Mouse (Mus musculus): Measurements from ENCODE around the gene Noc4l. TPM values are rescaled to one million over a fixed set of nuclear protein-coding genes. Genes with fewer than 3 reads are reported as not detected.
A peak's percentile ranks its signal among the peaks of the same experiment; 100 is the strongest.

The Noc4l gene
- polyA plus RNA-seq, 1 experiment from 2014 or later = 60.9 TPM

GRCm38 (mm10) chr5:110635951-110636707 lies 17.1 kb downstream of the Noc4l start:
- ATAC-seq (ENCODE audit: insufficient number of reproducible peaks, insufficient read depth, low FRiP score, low TSS enrichment) = no peak
- no peak overlapping the region for H3K27ac ChIP-seq
- no peak overlapping the region for H3K4me2 ChIP-seq (replicated peaks)
- H3K27me3 ChIP-seq = no peaks in the 10 kb centered on the region
- H3K36me3 ChIP-seq = no peaks in the 10 kb centered on the region
- 44% methylated on average over 6 of the region's 6 CpGs for WGBS
- H3K9me3 ChIP-seq = no peaks in the 10 kb centered on the region
- H3K4me3 ChIP-seq = no peak overlapping the region
- H3K4me1 ChIP-seq = no peaks in the 10 kb centered on the region
- no peak overlapping the region for H3K9ac ChIP-seq

DNA sequence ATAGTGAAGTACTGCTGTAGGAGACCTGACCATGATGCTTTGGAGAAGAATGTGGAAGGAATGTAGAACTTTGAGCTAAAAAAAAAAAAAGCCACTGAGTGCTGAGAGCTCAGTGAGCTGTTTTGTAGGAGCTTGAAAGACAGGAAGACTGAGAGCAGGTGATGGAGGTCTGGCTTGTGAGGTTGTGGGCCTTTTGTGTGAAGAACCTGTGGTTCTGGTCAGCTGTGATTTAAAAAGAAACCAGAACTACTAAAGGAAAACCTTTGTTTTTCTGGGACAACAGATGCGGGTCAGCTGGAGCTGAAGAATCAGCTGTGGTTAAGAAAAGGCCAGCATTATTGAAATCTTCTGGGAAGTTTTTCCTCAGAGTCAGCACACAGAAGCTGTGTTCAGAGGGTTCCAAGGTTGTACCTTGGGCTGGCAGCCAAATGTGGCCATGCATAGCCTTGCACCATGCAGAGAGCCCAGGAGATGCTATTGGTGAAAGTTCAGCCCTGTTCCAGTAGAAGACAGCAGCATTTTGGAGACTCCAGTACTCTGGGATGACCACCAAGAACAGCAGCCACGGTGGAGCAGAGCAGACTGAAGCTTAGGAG lies 23.6 kb downstream of the Noc4l start:
- no peaks in the 10 kb centered on the region for H3K27me3 ChIP-seq
- no peak for ATAC-seq (ENCODE audit: insufficient number of reproducible peaks, insufficient read depth, low FRiP score, low TSS enrichment)
- no peak overlapping the region for H3K27ac ChIP-seq
- H3K9me3 ChIP-seq = no peaks in the 10 kb centered on the region
- H3K4me2 ChIP-seq (replicated peaks) = no peak overlapping the region
- peaks cover 5% of the 10 kb centered on the region; the same call in 1 of the 2 replicates for H3K4me1 ChIP-seq
- H3K4me3 ChIP-seq = no peak overlapping the region
- no peaks in the 10 kb centered on the region for H3K36me3 ChIP-seq
- WGBS = 83% methylated on average over 2 of the region's 2 CpGs
- no peak overlapping the region for H3K9ac ChIP-seq

DNA sequence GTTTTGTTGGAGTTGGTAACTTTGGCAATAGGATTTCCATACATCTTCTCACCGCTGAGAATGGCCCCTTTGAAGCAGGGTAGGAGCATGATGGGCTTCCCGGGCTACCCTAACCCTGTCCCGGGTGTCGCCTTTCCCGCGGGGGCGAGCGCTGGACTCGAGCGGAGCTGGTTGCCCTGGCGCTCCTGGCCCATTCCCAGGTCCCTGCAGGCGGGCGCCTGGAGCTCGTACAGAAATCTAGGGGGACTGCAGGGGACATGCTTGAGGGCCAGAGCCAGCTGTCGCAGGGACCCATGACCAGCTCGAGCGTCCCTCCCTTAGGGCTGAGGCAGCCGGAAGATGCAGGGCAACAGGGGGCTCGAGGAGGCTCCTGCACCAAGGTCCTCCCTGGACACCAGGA lies 25.1 kb downstream of the Noc4l start:
- ATAC-seq (ENCODE audit: insufficient number of reproducible peaks, insufficient read depth, low FRiP score, low TSS enrichment) = no peak

DNA sequence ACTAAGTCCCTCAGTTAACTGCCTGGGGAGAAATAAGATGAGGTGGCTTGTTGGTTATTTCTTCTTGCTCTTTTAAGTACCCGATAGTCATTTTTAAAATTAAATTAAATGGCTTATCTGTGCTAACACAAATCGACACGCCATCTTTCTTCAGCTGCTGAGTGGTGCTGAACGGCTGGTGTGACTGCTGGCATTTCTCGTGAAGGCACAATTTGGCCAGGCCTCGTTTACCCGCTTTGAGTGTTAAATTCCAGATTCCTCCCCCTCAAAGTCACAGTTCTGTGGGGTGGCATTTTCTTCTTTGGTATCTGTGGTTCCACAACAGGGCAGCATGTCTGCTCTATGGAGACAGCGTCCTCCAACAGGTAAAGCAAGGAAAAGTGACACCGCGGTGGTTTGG lies 25.9 kb downstream of the Noc4l start:
- Histone ChIP-seq H3K4me2 (replicated peaks) (no peak overlapping the region), H3K9me3 (no peaks in the 10 kb centered on the region), H3K4me1 (peaks cover 5% of the 10 kb centered on the region; the same call in 1 of the 2 replicates), H3K27ac (no peak overlapping the region), H3K9ac (no peak overlapping the region), H3K4me3 (no peak overlapping the region), H3K27me3 (no peaks in the 10 kb centered on the region), H3K36me3 (no peaks in the 10 kb centered on the region)
- WGBS = 74% methylated on average over 10 of the region's 10 CpGs
- no peak for ATAC-seq (ENCODE audit: insufficient number of reproducible peaks, insufficient read depth, low FRiP score, low TSS enrichment)

More for the DNA sequence above, 25.1 kb downstream of the Noc4l start:
- Histone ChIP-seq H3K36me3 (no peaks in the 10 kb centered on the region), H3K27me3 (no peaks in the 10 kb centered on the region), H3K9me3 (no peaks in the 10 kb centered on the region), H3K4me2 (replicated peaks) (peak overlapping the region; percentile 19; the same call in 1 of the 2 replicates), H3K9ac (no peak overlapping the region), H3K27ac (no peak overlapping the region), H3K4me3 (0 out of 2 replicates have a peak overlapping the region, but pooled peaks have one; percentile 7), H3K4me1 (peaks cover 5% of the 10 kb centered on the region; the same call in 1 of the 2 replicates)
- 28% methylated on average over 19 of the region's 19 CpGs for WGBS

- 83% methylated on average over 2 of the region's 2 CpGs for WGBS
- Histone ChIP-seq H3K4me3 (no peak overlapping the region), H3K27ac (no peak overlapping the region), H3K36me3 (no peaks in the 10 kb centered on the region), H3K9me3 (no peaks in the 10 kb centered on the region), H3K27me3 (no peaks in the 10 kb centered on the region), H3K4me1 (peaks cover 5% of the 10 kb centered on the region; the same call in 1 of the 2 replicates), H3K4me2 (replicated peaks) (no peak overlapping the region), H3K9ac (no peak overlapping the region)
- no peak for ATAC-seq (ENCODE audit: insufficient number of reproducible peaks, insufficient read depth, low FRiP score, low TSS enrichment)
These were observed 28.9 kb downstream of the Noc4l start for GRCm38 (mm10) chr5:110624319-110624718.

DNA sequence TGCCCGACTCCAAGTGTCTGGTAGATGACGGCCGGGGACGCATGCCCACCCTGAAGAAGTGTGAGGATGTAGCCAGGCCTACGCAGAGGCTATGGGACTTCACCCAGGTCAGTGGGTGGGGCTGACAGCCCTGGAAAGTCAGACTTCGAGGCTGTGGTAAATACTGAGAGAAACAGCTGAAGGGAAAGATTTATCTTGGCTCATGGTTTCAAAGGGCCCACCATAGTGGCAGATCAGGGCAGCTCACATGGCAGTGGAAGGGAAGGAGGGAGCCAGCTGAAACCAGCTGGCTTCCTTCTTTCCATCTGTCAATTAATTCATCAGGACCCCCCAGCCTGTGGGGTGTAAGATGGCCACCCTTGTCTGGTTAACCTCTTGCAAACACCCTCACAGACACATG lies 34.0 kb downstream of the Noc4l start:
- H3K4me1 ChIP-seq = no peaks in the 10 kb centered on the region
- no peak overlapping the region for H3K27ac ChIP-seq
- no peaks in the 10 kb centered on the region for H3K27me3 ChIP-seq
- H3K9ac ChIP-seq = no peak overlapping the region
- H3K9me3 ChIP-seq = no peaks in the 10 kb centered on the region
- ATAC-seq (ENCODE audit: insufficient number of reproducible peaks, insufficient read depth, low FRiP score, low TSS enrichment) = no peak
- H3K4me3 ChIP-seq = no peak overlapping the region
- WGBS = 86% methylated on average over 6 of the region's 6 CpGs
- no peaks in the 10 kb centered on the region for H3K36me3 ChIP-seq
- H3K4me2 ChIP-seq (replicated peaks) = no peak overlapping the region

GRCm38 (mm10) chr5:110611435-110612158 lies 41.6 kb downstream of the Noc4l start:
- peaks cover 3% of the 10 kb centered on the region; the same call in 1 of the 2 replicates for H3K27me3 ChIP-seq
- H3K9me3 ChIP-seq = no peaks in the 10 kb centered on the region
- H3K4me3 ChIP-seq = no peak overlapping the region
- 0 out of 2 replicates have a peak overlapping the region, but pooled peaks have one; percentile 52 for H3K27ac ChIP-seq
- H3K4me2 ChIP-seq (replicated peaks) = no peak overlapping the region
- H3K4me1 ChIP-seq = peaks cover 24% of the 10 kb centered on the region; the same call in 1 of the 2 replicates
- no peaks in the 10 kb centered on the region for H3K36me3 ChIP-seq
- 47% methylated on average over 5 of the region's 5 CpGs for WGBS
- no peak overlapping the region for H3K9ac ChIP-seq
- peak; percentile 76 for ATAC-seq (ENCODE audit: insufficient number of reproducible peaks, insufficient read depth, low FRiP score, low TSS enrichment)

GRCm38 (mm10) chr5:110610484-110610883 lies 42.7 kb downstream of the Noc4l start:
- no peak for ATAC-seq (ENCODE audit: insufficient number of reproducible peaks, insufficient read depth, low FRiP score, low TSS enrichment)
- H3K9ac ChIP-seq = no peak overlapping the region
- WGBS = 80% methylated on average over 7 of the region's 7 CpGs
- no peaks in the 10 kb centered on the region for H3K36me3 ChIP-seq
- H3K27ac ChIP-seq = no peak overlapping the region
- no peaks in the 10 kb centered on the region for H3K9me3 ChIP-seq
- no peak overlapping the region for H3K4me2 ChIP-seq (replicated peaks)
- no peak overlapping the region for H3K4me3 ChIP-seq
- peaks cover 24% of the 10 kb centered on the region; the same call in 1 of the 2 replicates for H3K4me1 ChIP-seq
- peaks cover 3% of the 10 kb centered on the region; the same call in 1 of the 2 replicates for H3K27me3 ChIP-seq

GRCm38 (mm10) chr5:110609868-110610267 lies 43.3 kb downstream of the Noc4l start:
- Histone ChIP-seq H3K9me3 (no peaks in the 10 kb centered on the region), H3K27ac (no peak overlapping the region), H3K36me3 (no peaks in the 10 kb centered on the region), H3K4me2 (replicated peaks) (no peak overlapping the region), H3K4me3 (no peak overlapping the region), H3K9ac (no peak overlapping the region), H3K27me3 (peaks cover 3% of the 10 kb centered on the region; the same call in 1 of the 2 replicates), H3K4me1 (peaks cover 24% of the 10 kb centered on the region; the same call in 1 of the 2 replicates)
- no peak for ATAC-seq (ENCODE audit: insufficient number of reproducible peaks, insufficient read depth, low FRiP score, low TSS enrichment)
- 73% methylated on average over 5 of the region's 5 CpGs for WGBS

- ATAC-seq (ENCODE audit: insufficient number of reproducible peaks, insufficient read depth, low FRiP score, low TSS enrichment) = no peak
- Histone ChIP-seq H3K4me2 (replicated peaks) (no peak overlapping the region), H3K36me3 (no peaks in the 10 kb centered on the region), H3K27me3 (peaks cover 3% of the 10 kb centered on the region; the same call in 1 of the 2 replicates), H3K4me1 (peaks cover 24% of the 10 kb centered on the region; the same call in 1 of the 2 replicates), H3K9me3 (no peaks in the 10 kb centered on the region), H3K27ac (no peak overlapping the region), H3K4me3 (no peak overlapping the region), H3K9ac (no peak overlapping the region)
- 67% methylated on average over 3 of the region's 3 CpGs for WGBS
These were observed 43.8 kb downstream of the Noc4l start for GRCm38 (mm10) chr5:110609425-110609824.

GRCm38 (mm10) chr5:110608941-110609340 lies 44.3 kb downstream of the Noc4l start:
- Histone ChIP-seq H3K4me1 (peaks cover 24% of the 10 kb centered on the region; the same call in 1 of the 2 replicates), H3K4me3 (no peak overlapping the region), H3K27me3 (peaks cover 3% of the 10 kb centered on the region; the same call in 1 of the 2 replicates), H3K9me3 (no peaks in the 10 kb centered on the region), H3K9ac (no peak overlapping the region), H3K36me3 (no peaks in the 10 kb centered on the region), H3K27ac (no peak overlapping the region), H3K4me2 (replicated peaks) (no peak overlapping the region)
- ATAC-seq (ENCODE audit: insufficient number of reproducible peaks, insufficient read depth, low FRiP score, low TSS enrichment) = no peak
- 18% methylated on average over 8 of the region's 8 CpGs for WGBS
